Mouse (Mus musculus) left cerebral cortex, adult 9 months (tissue): ENCODE measurements around the gene Med31.
"Not testable (repeated sequence)": the region's sequence is repeated elsewhere in the genome, so short reads cannot be mapped to it uniquely, and the experiment has no call there.

Experiments used
- DNase-seq, 2 experiments: peaks; one replicate each; pipeline ENCODE4 v3.0.0; 2022; ENCODE audit warnings: low spot score in 2 of 2

The Med31 gene

GRCm38 (mm10) chr11:72203440-72203839 is 12.0 kb downstream of the Med31 start:
- DNase-seq: no peak

- no peak for DNase-seq
These were observed 18.9 kb downstream of the Med31 start for GRCm38 (mm10) chr11:72196506-72196905.

GRCm38 (mm10) chr11:72194259-72194658 is 21.1 kb downstream of the Med31 start:
- DNase-seq: no peak

- DNase-seq: no peak
These were observed 24.5 kb downstream of the Med31 start for GRCm38 (mm10) chr11:72190857-72191256.

GRCm38 (mm10) chr11:72184252-72184651 is 31.1 kb downstream of the Med31 start:
- no peak for DNase-seq

- DNase-seq: no peak
These were observed 34.3 kb downstream of the Med31 start for GRCm38 (mm10) chr11:72181136-72181535.

- no peak for DNase-seq
These were observed 34.8 kb downstream of the Med31 start for GRCm38 (mm10) chr11:72180556-72180955.

GRCm38 (mm10) chr11:72176553-72176952 is 38.8 kb downstream of the Med31 start:
- DNase-seq: no peak

- DNase-seq: no peak
These were observed 39.4 kb downstream of the Med31 start for GRCm38 (mm10) chr11:72175966-72176365.

GRCm38 (mm10) chr11:72174721-72175120 is 40.7 kb downstream of the Med31 start:
- DNase-seq: no peak

- DNase-seq: no peak
These were observed 41.9 kb downstream of the Med31 start for GRCm38 (mm10) chr11:72173506-72173905.

- DNase-seq: not testable (repeated sequence)
These were observed 43.5 kb downstream of the Med31 start for GRCm38 (mm10) chr11:72171906-72172305.

- DNase-seq: no peak
These were observed 45.5 kb downstream of the Med31 start for GRCm38 (mm10) chr11:72169871-72170270.

GRCm38 (mm10) chr11:72163198-72163597 is 52.2 kb downstream of the Med31 start:
- no peak for DNase-seq
